Mouse (Mus musculus): ENCODE data around the gene Tnr.

DNA sequence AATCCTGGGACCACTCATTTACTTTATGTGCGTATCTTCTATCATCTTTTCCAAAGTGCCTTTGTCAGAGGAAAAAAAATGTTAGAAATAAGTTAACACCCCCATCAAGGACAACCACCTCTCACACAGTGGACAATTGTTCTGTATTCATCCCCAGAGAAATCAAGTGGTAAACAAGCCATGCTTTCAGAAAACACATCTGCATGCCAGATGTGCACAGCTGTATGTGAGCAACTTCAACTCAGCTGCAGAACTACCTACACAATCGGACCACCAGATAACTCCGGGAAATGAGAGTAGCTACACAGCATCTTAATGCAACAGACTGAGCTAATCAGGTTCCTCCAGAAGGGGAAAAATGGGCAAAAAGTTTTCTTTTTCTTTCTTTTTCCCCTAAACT, 251.6 kb downstream of the Tnr start:
- TF ChIP-seq CTCF (IDR thresholded peaks at IDR 0.05; ENCODE audit: low read depth), result no peak
- TF ChIP-seq EP300 (IDR thresholded peaks at IDR 0.05; ENCODE audit: low read depth), result no peak
